Mouse (Mus musculus) spleen, adult 2 months (tissue): ENCODE measurements around the gene Larp4b. TPM values are rescaled to one million over a fixed set of nuclear protein-coding genes. Genes with fewer than 3 reads are reported as not detected.

Experiments used
- DNase-seq, 2 experiments: peaks; one replicate each; pipeline versions ENCODE4 v3.0.0 to v3.0.0-alpha.2; 2012 to 2021; ENCODE audit warnings: low spot score in 2 of 2, low read depth in 1 of 2
- H3K27ac ChIP-seq: fragments of 200-500 bp; 2 replicates; pipeline ENCODE4 v1.5.1; 2012; ENCODE audit warnings: low read length, inconsistent platforms; ENCODE audit not compliant: insufficient read depth
- H3K27me3 ChIP-seq: fragments of 200-500 bp; 2 replicates; pipeline ENCODE4 v1.6.1; 2012; ENCODE audit warnings: mild to moderate bottlenecking, moderate library complexity, low read length, inconsistent platforms; ENCODE audit not compliant: control insufficient read depth, insufficient read depth
- H3K36me3 ChIP-seq: fragments of 200-500 bp; 2 replicates; pipeline ENCODE4 v1.6.1; 2012; ENCODE audit warnings: mild to moderate bottlenecking, low read length, inconsistent platforms; ENCODE audit not compliant: control insufficient read depth, insufficient read depth
- H3K4me1 ChIP-seq: fragments of 200-500 bp; 2 replicates; pipeline ENCODE4 v1.6.1; 2011; ENCODE audit warnings: inconsistent platforms; ENCODE audit not compliant: control insufficient read depth, insufficient read depth, insufficient read length
- H3K4me3 ChIP-seq: fragments of 200-500 bp; 2 replicates; pipeline ENCODE4 v1.5.1; 2011; ENCODE audit warnings: mild to moderate bottlenecking, inconsistent platforms; ENCODE audit not compliant: insufficient read depth, insufficient read length; ENCODE audit errors: extremely low read depth
- CTCF ChIP-seq: fragments of 200-500 bp; IDR thresholded peaks from 2 replicates; pipeline ENCODE4 v1.5.1; 2011; ENCODE audit warnings: mild to moderate bottlenecking, inconsistent platforms; ENCODE audit not compliant: insufficient read depth, insufficient read length, insufficient replicate concordance; ENCODE audit errors: extremely low read depth
- POLR2A ChIP-seq: fragments of 200-500 bp; IDR thresholded peaks from 2 replicates; pipeline ENCODE4 v1.6.1; 2011; ENCODE audit warnings: low read depth, low read length, inconsistent platforms
- WGBS: fragments of 180-500 bp; shearing (Covaris S2); methylation state at CpG from one replicate; pipeline ENCODE4 v1.1.7; 2018; 5-methylcytosine and 5-hydroxymethylcytosine counted together
- polyA plus RNA-seq: library from polyadenylated mRNA; depleted of rRNA; stranded (reverse); fragments of >200 nt; gene quantifications from 2 replicates; pipeline ENCODE4 v1.2.3, GENCODE M21; 2012

The Larp4b gene
- polyA plus RNA-seq, 1 experiment, result 11.8 TPM

GRCm38 (mm10) chr13:9140204-9140603 is 46.5 kb downstream of the Larp4b start:
- H3K36me3 ChIP-seq, result peaks cover 30% of the 10 kb centered on the region
- no peaks in the 10 kb centered on the region for H3K4me1 ChIP-seq
- H3K4me3 ChIP-seq, result no peak overlapping the region
- no peak overlapping the region for H3K27ac ChIP-seq
- no peak for TF ChIP-seq CTCF
- TF ChIP-seq POLR2A, result no peak
- WGBS, result 76% methylated on average over 10 of the region's 10 CpGs
- no peaks in the 10 kb centered on the region for H3K27me3 ChIP-seq
- DNase-seq, result no peak

GRCm38 (mm10) chr13:9142371-9142770 is 48.7 kb downstream of the Larp4b start:
- no peak overlapping the region for H3K27ac ChIP-seq
- H3K4me1 ChIP-seq, result no peaks in the 10 kb centered on the region
- H3K27me3 ChIP-seq, result no peaks in the 10 kb centered on the region
- 95% methylated on average over 2 of the region's 2 CpGs for WGBS
- H3K4me3 ChIP-seq, result no peak overlapping the region
- no peak for DNase-seq
- H3K36me3 ChIP-seq, result peaks cover 33% of the 10 kb centered on the region
- TF ChIP-seq CTCF, result no peak
- TF ChIP-seq POLR2A, result no peak

GRCm38 (mm10) chr13:9148830-9149229 is 55.1 kb downstream of the Larp4b start:
- no peaks in the 10 kb centered on the region for H3K27me3 ChIP-seq
- DNase-seq, result no peak
- peaks cover 41% of the 10 kb centered on the region for H3K36me3 ChIP-seq
- no peak overlapping the region for H3K4me3 ChIP-seq
- WGBS, result 91% methylated on average over 2 of the region's 2 CpGs
- TF ChIP-seq CTCF, result no peak
- TF ChIP-seq POLR2A, result no peak
- H3K27ac ChIP-seq, result no peak overlapping the region
- no peaks in the 10 kb centered on the region for H3K4me1 ChIP-seq

GRCm38 (mm10) chr13:9149473-9150217 is 56.0 kb downstream of the Larp4b start:
- whole genome bisulfite sequencing, result 56% methylated on average over 7 of the region's 7 CpGs
- TF ChIP-seq CTCF (no peak), POLR2A (no peak)
- H3K27me3 ChIP-seq, result no peaks in the 10 kb centered on the region
- H3K4me1 ChIP-seq, result no peaks in the 10 kb centered on the region
- no peak overlapping the region for H3K27ac ChIP-seq
- H3K36me3 ChIP-seq, result peaks cover 33% of the 10 kb centered on the region
- no peak for DNase-seq
- no peak overlapping the region for H3K4me3 ChIP-seq

GRCm38 (mm10) chr13:9151100-9151499 is 57.4 kb downstream of the Larp4b start:
- Histone ChIP-seq H3K4me3 (no peak overlapping the region), H3K36me3 (peaks cover 32% of the 10 kb centered on the region), H3K27me3 (no peaks in the 10 kb centered on the region), H3K27ac (no peak overlapping the region), H3K4me1 (no peaks in the 10 kb centered on the region)
- WGBS, result 97% methylated on average over 6 of the region's 6 CpGs
- DNase-seq, result no peak
- TF ChIP-seq CTCF, result no peak

GRCm38 (mm10) chr13:9151619-9152018 is 57.9 kb downstream of the Larp4b start:
- DNase-seq, result no peak
- Histone ChIP-seq H3K36me3 (peaks cover 30% of the 10 kb centered on the region), H3K27me3 (no peaks in the 10 kb centered on the region), H3K4me1 (no peaks in the 10 kb centered on the region), H3K27ac (no peak overlapping the region), H3K4me3 (no peak overlapping the region)
- TF ChIP-seq POLR2A (no peak), CTCF (no peak)
- WGBS, result 97% methylated on average over 4 of the region's 4 CpGs

GRCm38 (mm10) chr13:9152267-9152666 is 58.6 kb downstream of the Larp4b start:
- Histone ChIP-seq H3K27me3 (no peaks in the 10 kb centered on the region), H3K4me1 (no peaks in the 10 kb centered on the region), H3K36me3 (peaks cover 29% of the 10 kb centered on the region), H3K27ac (no peak overlapping the region), H3K4me3 (no peak overlapping the region)
- no peak for DNase-seq
- TF ChIP-seq CTCF (no peak), POLR2A (no peak)
- 74% methylated on average over 2 of the region's 2 CpGs for WGBS
